Mouse (Mus musculus): ENCODE results near the gene Pnpla3. TPM values are rescaled to one million over a fixed set of nuclear protein-coding genes. Genes with fewer than 3 reads are reported as not detected.

Pnpla3 gene
- polyA plus RNA-seq, 1 experiment from 2014 or later, result 6.5 TPM

GRCm38 (mm10) chr15:84211564-84211963, 43.9 kb downstream of the Pnpla3 start:
- Histone ChIP-seq H3K9me3 (no peaks in the 10 kb centered on the region), H3K4me1 (replicated peaks) (peaks cover 36% of the 10 kb centered on the region), H3K9ac (no peak overlapping the region), H3K27ac (replicated peaks) (no peak overlapping the region), H3K27me3 (no peaks in the 10 kb centered on the region), H3K36me3 (peaks cover 65% of the 10 kb centered on the region), H3K4me2 (no peak overlapping the region), H3K4me3 (no peak overlapping the region)
- WGBS, result 76% methylated on average over 4 of the region's 4 CpGs
- no peak for ATAC-seq (ENCODE audit: low read depth)

GRCm38 (mm10) chr15:84212031-84212755, 44.6 kb downstream of the Pnpla3 start:
- no peak overlapping the region for H3K4me2 ChIP-seq
- peak; percentile 70; the same call in 1 of the 2 replicates for ATAC-seq (ENCODE audit: low read depth)
- no peak overlapping the region for H3K4me3 ChIP-seq
- no peak overlapping the region for H3K27ac ChIP-seq (replicated peaks)
- peaks cover 42% of the 10 kb centered on the region for H3K4me1 ChIP-seq (replicated peaks)
- H3K9me3 ChIP-seq, result no peaks in the 10 kb centered on the region
- H3K9ac ChIP-seq, result no peak overlapping the region
- H3K27me3 ChIP-seq, result no peaks in the 10 kb centered on the region
- H3K36me3 ChIP-seq, result peaks cover 58% of the 10 kb centered on the region
- 47% methylated on average over 6 of the region's 6 CpGs for WGBS

GRCm38 (mm10) chr15:84212756-84213105, 45.1 kb downstream of the Pnpla3 start:
- 67% methylated on average over 2 of the region's 2 CpGs for WGBS
- no peak overlapping the region for H3K4me2 ChIP-seq
- peaks cover 46% of the 10 kb centered on the region for H3K4me1 ChIP-seq (replicated peaks)
- ATAC-seq (ENCODE audit: low read depth), result no peak
- H3K36me3 ChIP-seq, result peaks cover 53% of the 10 kb centered on the region
- no peak overlapping the region for H3K4me3 ChIP-seq
- H3K9me3 ChIP-seq, result no peaks in the 10 kb centered on the region
- H3K27ac ChIP-seq (replicated peaks), result no peak overlapping the region
- H3K27me3 ChIP-seq, result 0 out of 2 replicates have a peak, but pooled peaks cover under 1% of the 10 kb centered on the region
- no peak overlapping the region for H3K9ac ChIP-seq

- Histone ChIP-seq H3K27me3 (peaks cover 5% of the 10 kb centered on the region; the same call in 1 of the 2 replicates), H3K4me2 (no peak overlapping the region), H3K36me3 (peaks cover 49% of the 10 kb centered on the region), H3K9me3 (no peaks in the 10 kb centered on the region), H3K27ac (replicated peaks) (no peak overlapping the region), H3K9ac (no peak overlapping the region; the same call in 1 of the 2 replicates), H3K4me3 (no peak overlapping the region), H3K4me1 (replicated peaks) (peaks cover 51% of the 10 kb centered on the region)
- 95% methylated on average over 6 of the region's 6 CpGs for WGBS
- ATAC-seq (ENCODE audit: low read depth), result no peak
Measured at GRCm38 (mm10) chr15:84213162-84213739, 45.6 kb downstream of the Pnpla3 start.

- peaks cover 39% of the 10 kb centered on the region for H3K36me3 ChIP-seq
- H3K4me2 ChIP-seq, result no peak overlapping the region
- no peak overlapping the region for H3K27ac ChIP-seq (replicated peaks)
- no peak overlapping the region for H3K9ac ChIP-seq
- ATAC-seq (ENCODE audit: low read depth), result no peak
- peaks cover 5% of the 10 kb centered on the region; the same call in 1 of the 2 replicates for H3K27me3 ChIP-seq
- H3K4me3 ChIP-seq, result no peak overlapping the region
- 84% methylated on average over 7 of the region's 7 CpGs for WGBS
- no peaks in the 10 kb centered on the region for H3K9me3 ChIP-seq
- peaks cover 63% of the 10 kb centered on the region for H3K4me1 ChIP-seq (replicated peaks)
Measured at GRCm38 (mm10) chr15:84214476-84214875, 46.8 kb downstream of the Pnpla3 start.

GRCm38 (mm10) chr15:84215273-84215672, 47.6 kb downstream of the Pnpla3 start:
- no peaks in the 10 kb centered on the region for H3K9me3 ChIP-seq
- peaks cover 31% of the 10 kb centered on the region for H3K36me3 ChIP-seq
- ATAC-seq (ENCODE audit: low read depth), result no peak
- peaks cover 67% of the 10 kb centered on the region for H3K4me1 ChIP-seq (replicated peaks)
- no peak overlapping the region for H3K27ac ChIP-seq (replicated peaks)
- H3K4me3 ChIP-seq, result no peak overlapping the region
- H3K9ac ChIP-seq, result no peak overlapping the region
- peaks cover 5% of the 10 kb centered on the region; the same call in 1 of the 2 replicates for H3K27me3 ChIP-seq
- WGBS, result 87% methylated on average over 2 of the region's 2 CpGs
- H3K4me2 ChIP-seq, result no peak overlapping the region

GRCm38 (mm10) chr15:84216026-84216425, 48.4 kb downstream of the Pnpla3 start:
- Histone ChIP-seq H3K36me3 (peaks cover 24% of the 10 kb centered on the region), H3K9me3 (no peaks in the 10 kb centered on the region), H3K4me2 (no peak overlapping the region), H3K27ac (replicated peaks) (peak overlapping the region; percentile 52; the same call in 1 of the 2 replicates), H3K27me3 (peaks cover 5% of the 10 kb centered on the region; the same call in 1 of the 2 replicates), H3K4me3 (no peak overlapping the region), H3K9ac (no peak overlapping the region), H3K4me1 (replicated peaks) (peaks cover 67% of the 10 kb centered on the region)
- ATAC-seq (ENCODE audit: low read depth), result no peak

- 37% methylated on average over 7 of the region's 7 CpGs for WGBS
- peaks cover 67% of the 10 kb centered on the region for H3K4me1 ChIP-seq (replicated peaks)
- H3K9ac ChIP-seq, result no peak overlapping the region
- ATAC-seq (ENCODE audit: low read depth), result no peak
- H3K9me3 ChIP-seq, result no peaks in the 10 kb centered on the region
- no peak overlapping the region for H3K4me2 ChIP-seq
- H3K4me3 ChIP-seq, result no peak overlapping the region
- peak overlapping the region; percentile 52 for H3K27ac ChIP-seq (replicated peaks)
- H3K27me3 ChIP-seq, result peaks cover 5% of the 10 kb centered on the region; the same call in 1 of the 2 replicates
- peaks cover 18% of the 10 kb centered on the region for H3K36me3 ChIP-seq
Measured at GRCm38 (mm10) chr15:84216461-84217084, 48.9 kb downstream of the Pnpla3 start.

GRCm38 (mm10) chr15:84217969-84218782, 50.5 kb downstream of the Pnpla3 start:
- H3K4me1 ChIP-seq (replicated peaks), result peaks cover 59% of the 10 kb centered on the region
- WGBS, result 14% methylated on average over 23 of the region's 23 CpGs
- H3K4me3 ChIP-seq, result no peak overlapping the region
- H3K4me2 ChIP-seq, result peak overlapping the region; percentile 18; the same call in 1 of the 2 replicates
- no peak for ATAC-seq (ENCODE audit: low read depth)
- H3K9ac ChIP-seq, result peak overlapping the region; percentile 34; the same call in 1 of the 2 replicates
- H3K9me3 ChIP-seq, result no peaks in the 10 kb centered on the region
- H3K27me3 ChIP-seq, result peaks cover 5% of the 10 kb centered on the region; the same call in 1 of the 2 replicates
- peak overlapping the region; percentile 76 for H3K27ac ChIP-seq (replicated peaks)
- H3K36me3 ChIP-seq, result peaks cover 14% of the 10 kb centered on the region

GRCm38 (mm10) chr15:84218783-84219271, 51.2 kb downstream of the Pnpla3 start:
- H3K27ac ChIP-seq (replicated peaks), result peak overlapping the region; percentile 76
- H3K9me3 ChIP-seq, result no peaks in the 10 kb centered on the region
- peaks cover 5% of the 10 kb centered on the region; the same call in 1 of the 2 replicates for H3K27me3 ChIP-seq

GRCm38 (mm10) chr15:84221539-84221938, 53.9 kb downstream of the Pnpla3 start:
- no peak overlapping the region for H3K27ac ChIP-seq (replicated peaks)
- ATAC-seq (ENCODE audit: low read depth), result no peak
- H3K4me2 ChIP-seq, result no peak overlapping the region
- H3K27me3 ChIP-seq, result peaks cover 5% of the 10 kb centered on the region; the same call in 1 of the 2 replicates
- H3K36me3 ChIP-seq, result no peaks in the 10 kb centered on the region
- H3K4me1 ChIP-seq (replicated peaks), result peaks cover 61% of the 10 kb centered on the region
- H3K9ac ChIP-seq, result no peak overlapping the region
- H3K4me3 ChIP-seq, result no peak overlapping the region
- 74% methylated on average over 5 of the region's 5 CpGs for WGBS
- no peaks in the 10 kb centered on the region for H3K9me3 ChIP-seq

More at GRCm38 (mm10) chr15:84218783-84219271, 51.2 kb downstream of the Pnpla3 start:
- peak; percentile 55; the same call in 1 of the 2 replicates for ATAC-seq (ENCODE audit: low read depth)
- Histone ChIP-seq H3K4me3 (no peak overlapping the region), H3K9ac (0 out of 2 replicates have a peak overlapping the region, but pooled peaks have one; percentile 34), H3K36me3 (peaks cover 13% of the 10 kb centered on the region), H3K4me1 (replicated peaks) (peaks cover 60% of the 10 kb centered on the region), H3K4me2 (peak overlapping the region; percentile 18; the same call in 1 of the 2 replicates)
- WGBS, result 23% methylated on average over 9 of the region's 9 CpGs
